Mouse (Mus musculus) ovary, adult 18-20 months (tissue): ENCODE measurements around the gene Ddb2.

Experiments used
- DNase-seq: peaks from one replicate; pipeline ENCODE4 v3.0.0; 2022; ENCODE audit warnings: low spot score, mixed read lengths

Gene Ddb2

DNA sequence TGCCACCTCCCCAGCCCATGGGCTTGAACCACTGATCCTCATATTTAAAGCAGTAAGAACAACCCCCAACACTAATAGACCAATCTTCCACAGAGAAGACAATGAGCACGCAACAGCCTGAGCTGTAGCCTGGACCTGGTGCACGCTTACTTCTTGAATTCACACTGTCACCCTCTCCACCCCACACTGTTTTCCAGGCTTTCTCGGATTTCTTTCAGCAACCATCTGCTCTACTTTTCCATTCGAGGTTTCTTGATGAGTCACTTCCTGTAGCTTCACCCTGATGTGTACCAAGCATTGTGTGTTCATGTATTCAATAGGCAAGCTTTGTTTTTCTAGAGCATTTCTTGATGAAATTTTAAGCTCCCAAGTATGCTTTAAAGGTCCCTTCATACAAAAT lies 49.4 kb downstream of the Ddb2 start:
- DNase-seq: no peak

DNA sequence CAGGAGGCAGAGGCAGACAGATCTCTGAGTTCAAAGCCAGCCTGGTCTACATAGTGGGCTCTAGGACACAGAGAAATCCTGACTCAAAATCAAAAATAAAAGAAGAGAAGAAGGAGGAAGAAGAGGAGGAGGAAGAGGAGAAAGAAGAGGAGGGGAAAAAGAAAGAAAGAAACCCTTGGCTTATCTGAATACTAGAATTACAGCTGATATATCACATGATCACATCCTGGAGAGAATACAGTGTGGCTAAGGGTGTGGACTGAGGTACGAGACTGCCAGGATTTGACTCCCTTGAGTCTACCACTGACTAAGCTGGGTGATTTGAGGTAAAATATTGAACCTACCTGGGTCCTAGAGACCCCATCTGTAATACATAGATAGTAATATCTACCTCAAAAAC lies 50.6 kb downstream of the Ddb2 start:
- DNase-seq: no peak

DNA sequence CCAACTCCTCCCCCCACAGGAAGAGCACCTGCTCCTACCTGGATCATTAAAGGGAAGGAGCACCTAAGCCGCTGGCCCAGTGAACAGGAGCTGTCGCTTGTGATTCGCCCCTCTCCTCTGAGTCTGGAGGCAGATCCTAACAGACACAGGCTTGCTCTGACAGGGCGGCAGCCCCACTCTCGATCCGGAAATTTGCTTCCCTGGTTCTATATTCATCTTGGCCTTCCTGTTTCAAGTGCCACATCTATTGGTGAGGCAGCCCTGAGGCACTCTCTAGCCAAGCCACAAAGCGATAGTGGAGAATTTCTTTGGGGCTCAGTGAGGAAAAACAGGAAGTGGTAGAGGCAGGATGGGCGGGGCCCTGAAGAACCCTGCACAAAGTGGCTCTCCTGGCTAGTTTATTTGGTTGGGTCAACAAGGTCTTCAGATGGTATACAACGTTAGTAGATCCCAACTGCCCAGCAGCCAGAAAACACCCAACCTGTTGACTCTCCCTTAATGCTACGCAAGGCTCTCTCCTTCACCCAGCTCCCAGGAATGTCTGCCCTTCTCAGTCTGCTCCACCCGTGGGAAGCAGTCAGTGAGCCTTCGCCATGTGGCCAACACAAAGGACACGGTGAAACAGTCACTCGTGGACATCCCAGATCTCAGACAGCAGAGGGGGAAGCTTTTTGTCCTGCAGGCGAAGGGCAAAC lies 52.9 kb downstream of the Ddb2 start, which contains the start of gene Madd:
Gene Madd (minus strand): TSS at position 127 of the 695 bp plus-strand sequence.
- DNase-seq: no peak

DNA sequence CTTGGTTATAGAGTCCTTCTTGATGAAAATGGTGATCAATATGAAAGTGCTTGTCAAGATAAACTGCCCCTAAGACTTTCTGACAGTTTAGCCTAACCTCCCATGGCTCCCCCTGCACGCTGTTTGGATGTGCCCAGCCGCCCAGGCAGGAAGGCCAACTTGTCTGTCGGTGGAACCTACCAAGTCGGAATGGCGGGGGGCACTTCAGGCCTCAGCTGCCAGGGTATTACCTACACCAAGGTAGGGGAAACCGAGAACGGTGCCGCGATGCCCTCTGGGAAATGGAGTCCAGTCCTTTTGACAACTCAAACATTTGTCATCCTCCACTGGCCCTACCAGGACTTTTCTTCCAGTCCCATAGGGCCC lies 53.7 kb downstream of the Ddb2 start:
- peak; percentile 83 for DNase-seq

DNA sequence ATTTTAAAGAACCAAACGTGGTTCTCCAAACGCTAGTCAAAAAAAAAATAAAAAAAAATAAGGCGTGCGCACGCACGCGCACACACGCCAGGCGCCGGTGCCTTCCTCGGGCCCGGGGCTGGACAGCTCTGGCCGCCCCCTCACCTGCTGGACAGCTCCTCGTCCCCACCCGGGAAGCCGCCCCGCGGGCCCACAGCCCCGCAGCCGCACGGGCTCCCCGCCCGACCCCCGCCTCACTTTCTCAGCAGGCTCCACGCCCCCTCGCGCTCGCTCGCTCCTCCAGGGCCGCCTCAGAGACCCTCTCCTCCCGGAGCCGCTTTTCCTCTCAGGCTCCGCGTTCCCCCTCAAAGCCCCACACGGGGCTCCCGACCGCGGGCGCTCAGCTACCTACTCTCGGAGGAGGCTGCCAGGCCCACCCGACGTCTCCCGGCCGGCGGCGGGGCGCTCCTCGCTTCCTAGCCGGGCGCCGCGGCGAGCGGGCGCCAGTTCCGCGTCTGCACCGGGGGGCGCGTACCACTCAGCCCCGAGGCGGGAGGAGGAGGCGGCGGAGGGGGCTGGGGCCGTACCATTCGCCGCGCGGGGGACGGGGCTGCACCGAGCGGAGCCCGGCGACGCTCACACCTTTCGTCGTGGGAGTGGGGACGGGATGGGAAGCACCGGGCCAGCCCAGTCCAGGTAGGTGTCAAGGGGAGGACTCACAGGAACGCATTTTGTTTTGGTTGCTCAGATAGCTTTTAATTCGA lies 54.2 kb downstream of the Ddb2 start:
- peak; percentile 49 for DNase-seq

DNA sequence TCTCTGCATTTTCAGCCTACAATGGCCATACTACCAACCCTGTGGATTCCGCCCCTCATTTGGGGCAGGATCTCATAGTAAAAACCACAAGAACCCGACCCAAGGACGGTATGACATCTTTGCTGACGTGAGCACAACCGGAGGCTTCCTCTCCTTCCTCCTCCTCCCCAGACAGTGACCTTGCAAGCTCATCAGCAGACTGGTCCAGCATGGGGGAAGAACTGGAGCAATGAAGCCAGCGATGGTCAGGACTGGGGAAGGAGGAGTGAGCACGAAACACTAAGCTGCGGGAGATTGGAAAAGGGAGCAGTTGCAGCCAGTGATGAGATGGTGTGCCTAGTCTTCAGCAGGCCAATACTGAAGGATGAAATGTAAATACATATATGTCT lies 54.8 kb downstream of the Ddb2 start:
- DNase-seq: no peak

DNA sequence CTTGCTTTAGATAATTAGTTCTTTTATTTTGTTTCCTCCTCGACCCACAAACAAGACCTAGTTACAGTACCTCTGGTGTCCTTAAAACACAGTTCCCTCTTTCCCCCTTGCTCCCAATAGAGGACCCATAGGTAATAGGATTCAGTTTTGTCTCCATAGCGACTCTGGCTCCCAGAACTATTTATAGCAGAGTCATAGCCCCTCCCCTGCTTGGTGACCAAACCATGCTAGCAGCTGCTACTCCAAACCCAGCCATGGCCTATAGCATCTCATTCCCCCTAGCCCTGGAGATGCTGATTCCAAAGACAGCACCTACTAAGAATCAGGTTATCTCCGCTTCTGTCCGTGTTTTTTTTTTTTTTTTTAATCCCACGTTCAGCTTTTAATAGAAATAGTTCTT lies 56.1 kb downstream of the Ddb2 start:
- no peak for DNase-seq

DNA sequence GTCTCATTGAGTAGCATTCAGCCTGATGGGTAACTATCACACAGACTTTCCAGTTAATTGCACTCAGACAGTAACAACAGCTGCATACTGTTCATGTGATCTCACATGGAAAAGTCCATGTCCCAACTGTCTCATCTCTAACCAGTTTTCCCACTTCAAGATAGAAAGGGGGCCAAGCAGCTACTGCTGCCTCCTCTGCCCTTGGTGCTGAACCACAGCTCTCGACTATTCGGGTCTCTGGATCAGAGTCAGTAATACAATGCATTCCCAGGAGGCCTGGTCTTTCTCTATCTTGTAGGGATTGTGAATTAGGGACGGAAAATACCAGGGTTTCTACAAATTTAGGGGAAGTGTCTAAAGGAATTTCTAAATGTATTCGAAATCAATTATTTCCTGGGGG lies 57.0 kb downstream of the Ddb2 start:
- DNase-seq: no peak

DNA sequence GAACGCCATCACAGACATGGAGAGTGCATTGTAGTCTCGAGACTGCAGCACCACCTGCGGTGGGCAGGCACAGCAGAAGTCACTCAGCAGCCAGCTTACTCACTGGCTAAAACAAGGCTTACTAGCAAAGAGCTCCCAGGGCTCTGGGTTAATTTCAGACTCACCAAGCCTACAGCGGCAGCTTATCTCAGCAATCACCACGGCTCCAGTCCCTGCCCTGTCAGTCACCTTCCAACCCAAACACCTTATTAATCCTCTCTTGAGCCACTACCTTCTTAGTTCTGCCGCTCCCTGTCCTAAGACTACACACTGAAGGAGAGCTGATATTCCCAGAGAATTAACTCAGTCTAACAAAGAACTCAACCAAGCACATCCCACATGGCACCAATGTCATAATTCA lies 60.5 kb downstream of the Ddb2 start:
- no peak for DNase-seq

DNA sequence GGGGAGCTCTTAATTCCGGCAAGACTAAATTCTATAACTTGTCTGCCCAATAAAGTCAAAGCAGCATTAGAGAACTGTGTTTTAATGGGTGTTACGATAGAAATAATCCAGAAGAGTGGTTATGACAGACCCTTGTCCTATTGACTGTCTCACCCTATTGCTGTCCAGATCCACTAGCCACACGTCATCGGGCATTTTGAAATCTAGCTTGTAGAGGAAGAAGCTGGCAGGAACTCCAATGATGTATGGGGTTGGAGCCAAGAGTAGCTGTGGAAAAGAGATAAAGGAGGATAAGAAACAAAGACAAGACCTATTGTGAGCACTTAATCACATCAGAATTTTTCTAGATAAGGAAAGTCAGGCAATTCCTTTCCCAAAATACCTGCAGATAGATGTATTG lies 61.3 kb downstream of the Ddb2 start:
- no peak for DNase-seq

DNA sequence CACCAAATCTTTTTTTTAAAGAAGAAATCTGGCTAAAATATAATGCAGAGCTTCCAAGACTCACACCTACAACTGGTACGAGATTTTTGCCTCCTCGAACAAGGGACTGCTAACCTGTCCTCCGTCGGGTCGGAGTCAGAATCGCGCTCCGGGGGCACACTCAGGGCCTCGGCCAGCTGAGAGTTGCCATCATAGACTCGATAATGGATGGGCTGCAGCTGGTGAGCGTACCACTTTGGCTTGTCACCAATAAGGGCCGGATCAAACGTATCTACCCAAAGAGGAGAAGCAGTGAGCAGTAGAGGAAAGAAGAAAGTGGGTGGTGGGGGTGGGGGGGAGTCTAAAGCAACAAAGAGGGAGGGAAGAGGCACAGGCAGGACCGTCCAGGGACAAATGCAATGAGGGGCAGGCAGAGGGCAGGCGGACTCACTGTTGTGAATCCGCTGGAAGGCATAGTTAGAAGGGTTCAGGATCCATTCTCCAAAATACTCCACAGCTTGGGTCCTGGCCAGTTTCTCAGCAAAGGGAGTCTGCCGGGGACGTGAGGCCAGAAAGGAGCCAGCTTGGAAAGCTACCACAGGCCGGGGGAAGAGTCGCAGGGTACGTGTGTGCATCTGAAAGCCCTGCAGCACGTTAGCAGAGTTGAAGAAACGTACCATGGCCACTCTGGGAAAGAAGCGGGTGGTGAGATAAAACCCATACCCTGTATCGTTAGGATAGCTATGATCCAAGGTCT lies 67.0 kb downstream of the Ddb2 start:
- DNase-seq: no peak

DNA sequence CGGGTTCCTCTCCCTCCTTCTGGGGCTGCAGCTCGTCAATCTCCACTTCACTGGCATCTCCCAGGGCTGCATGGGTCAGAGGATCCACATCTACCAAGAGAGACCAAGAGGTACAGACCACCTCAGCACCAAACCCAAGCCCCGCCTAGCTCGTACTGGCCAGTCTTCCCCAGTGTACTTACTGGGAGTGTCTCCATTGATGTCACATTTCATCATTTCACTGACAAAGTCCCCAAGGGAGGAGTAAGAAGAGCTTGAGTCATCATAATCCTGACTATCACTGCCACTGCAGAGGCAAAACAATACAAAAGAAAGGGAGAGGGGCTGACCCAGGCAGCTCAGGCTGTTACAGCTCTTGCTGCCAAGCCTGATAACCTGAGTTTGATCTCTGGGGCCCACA lies 69.2 kb downstream of the Ddb2 start:
- no peak for DNase-seq

DNA sequence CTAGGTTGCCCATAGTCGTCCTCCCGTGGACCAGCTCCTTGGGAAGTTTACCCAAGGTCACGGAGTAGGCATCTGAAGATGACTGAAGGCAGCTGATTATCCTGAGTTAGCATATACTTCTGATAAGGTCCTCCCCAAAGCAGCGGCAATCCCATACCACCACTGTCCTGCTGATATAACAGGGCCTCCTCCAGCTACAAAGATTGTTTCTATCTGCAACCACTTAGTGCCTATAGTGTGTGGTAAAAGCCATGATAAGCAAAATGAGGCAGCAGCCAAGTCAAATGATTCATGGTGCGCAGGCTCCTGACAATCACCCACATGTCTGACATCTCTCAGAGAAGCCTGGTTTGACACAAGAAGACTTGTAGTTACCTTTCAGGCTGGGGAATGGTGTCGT lies 71.8 kb downstream of the Ddb2 start:
- DNase-seq: no peak

DNA sequence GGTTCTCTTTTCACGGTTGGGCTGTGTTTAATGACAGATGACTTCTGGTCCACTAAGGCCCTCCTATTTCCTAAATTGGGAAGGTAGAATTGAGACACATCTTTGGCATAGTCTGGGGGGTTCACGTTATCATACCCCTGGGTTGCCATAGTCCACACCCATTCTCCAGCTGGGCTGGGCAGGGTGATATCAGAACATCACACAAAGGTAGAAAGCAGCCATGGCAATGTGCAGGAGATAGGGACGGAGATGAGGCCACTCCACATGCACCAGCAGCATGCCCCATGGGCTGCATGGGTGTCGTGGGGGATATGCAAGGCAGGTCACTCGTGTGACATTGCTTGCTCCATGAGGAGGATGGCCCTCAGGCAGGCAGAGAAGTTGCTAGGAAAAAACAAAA lies 73.2 kb downstream of the Ddb2 start:
- no peak for DNase-seq

DNA sequence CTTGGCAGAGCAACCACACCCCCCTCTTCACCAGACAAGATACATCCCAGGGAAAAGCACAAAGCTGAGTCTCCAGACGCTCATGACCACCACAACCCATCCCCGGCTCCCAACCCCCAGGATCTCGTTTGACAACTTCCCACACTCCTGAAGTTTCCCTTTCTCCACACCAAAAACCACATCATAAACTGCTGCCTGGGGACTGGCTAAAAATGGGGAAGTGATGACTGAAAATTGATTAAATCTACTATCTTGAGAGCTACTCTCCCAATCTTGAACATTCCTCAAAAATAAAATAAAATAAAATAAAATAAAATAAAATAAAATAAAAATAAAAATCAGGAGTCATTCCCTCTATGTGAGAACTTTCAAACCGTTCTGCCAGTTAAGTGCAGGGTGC lies 73.8 kb downstream of the Ddb2 start:
- no peak for DNase-seq
